In the genomic region with DNA sequence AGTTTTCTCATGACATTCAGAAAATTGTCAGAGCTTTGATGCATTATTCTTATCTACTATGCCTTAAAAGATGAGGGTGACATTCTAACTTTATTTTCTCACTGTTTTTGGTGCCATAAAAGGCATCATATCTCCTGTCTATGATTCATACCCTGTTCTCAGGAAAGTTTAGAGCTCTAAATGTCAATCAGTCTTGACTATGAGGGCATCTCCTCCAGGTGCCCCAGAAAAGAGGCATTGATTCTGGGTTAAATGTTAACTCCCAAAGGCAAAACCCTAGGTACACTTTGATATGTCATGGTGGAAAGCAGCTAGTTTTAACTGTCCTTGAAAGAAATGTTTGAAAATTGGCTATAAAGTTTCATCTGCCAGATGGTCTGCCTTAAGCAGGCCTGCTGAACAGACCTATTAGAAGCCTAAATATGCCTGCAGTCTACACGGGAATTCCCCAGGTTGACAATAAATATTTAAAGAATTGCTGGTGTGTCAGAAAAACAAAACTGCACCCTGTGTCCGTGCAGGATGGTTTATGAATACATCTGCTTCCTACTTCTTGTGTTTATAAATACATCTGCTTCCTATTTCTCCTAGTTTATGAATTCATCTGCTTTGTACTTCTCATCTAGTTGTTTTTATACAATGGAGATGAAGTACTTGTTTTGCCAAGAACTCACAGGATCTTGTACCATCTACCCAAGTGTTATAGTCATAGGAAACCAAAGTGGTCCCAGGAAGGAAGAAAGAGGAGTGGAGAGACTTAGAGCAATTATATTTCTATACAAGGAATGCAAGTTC, we compare ENCODE assay signal across 17 mouse cellular contexts.
DNase-seq lines count a peak whose midpoint lies in the region; ATAC-seq and TF ChIP-seq lines count a peak whose summit lies in the region.
"Had no signal": no experiment of that assay in that cellular context is flagged by ENCODE, and none has a peak within 500 bp of the region (broad histone marks: within the 10 kb centered on the region; RNA-seq: fewer than 3 reads in every experiment).

No protein-coding gene starts in this region.

- 12% methylated on average over 2 of the region's 2 CpGs for WGBS in intestine, embryonic 14.5 days
- 6% methylated on average over 2 of the region's 2 CpGs for WGBS in intestine, postnatal 0 days
- 31% methylated on average over 2 of the region's 2 CpGs for WGBS in lung, embryonic 16.5 days
- 18% methylated on average over 2 of the region's 2 CpGs for WGBS in lung, adult 2 months

- no peaks in the 10 kb centered on the region for H3K4me1 ChIP-seq in intestine, embryonic 14.5 days (replicated peaks; ENCODE audit: control insufficient read depth, insufficient read depth, low read length)
- no peaks in the 10 kb centered on the region for H3K4me1 ChIP-seq in intestine, postnatal 0 days (replicated peaks; ENCODE audit: control insufficient read depth, insufficient read depth, low read length)
- no peaks in the 10 kb centered on the region for H3K4me1 ChIP-seq in lung, embryonic 16.5 days (replicated peaks; ENCODE audit: control insufficient read depth, insufficient read depth, low read length)
- H3K4me1 ChIP-seq in lung, adult 2 months (ENCODE audit: control insufficient read depth, insufficient read depth, low read length), result no peaks in the 10 kb centered on the region
- H3K4me1 ChIP-seq: heart, embryonic 15.5 days; hindbrain, embryonic 13.5 days had no signal

- no peak overlapping the region for H3K4me3 ChIP-seq in intestine, embryonic 14.5 days (ENCODE audit: low read depth, low read length)
- H3K4me3 ChIP-seq in intestine, postnatal 0 days (ENCODE audit: low read depth, low read length), result no peak overlapping the region
- H3K4me3 ChIP-seq in lung, embryonic 16.5 days (ENCODE audit: low read length), result no peak overlapping the region
- no peak overlapping the region for H3K4me3 ChIP-seq in lung, adult 2 months (replicated peaks; ENCODE audit: extremely low read depth, low read depth, low read length)
- H3K4me3 ChIP-seq: heart, adult 2 months; heart, embryonic 15.5 days; hindbrain, embryonic 13.5 days had no signal

- ATAC-seq in intestine, embryonic 14.5 days (replicated peaks; ENCODE audit: low FRiP score, low TSS enrichment, low read depth), result peak; percentile 74
- ATAC-seq in intestine, postnatal 0 days, result no peak
- peak; percentile 52; the same call in 1 of the 2 replicates for ATAC-seq in lung, embryonic 16.5 days (ENCODE audit: low read depth)
- ATAC-seq: forebrain, embryonic 16.5 days had no signal

- no peak overlapping the region for H3K9ac ChIP-seq in intestine, embryonic 14.5 days (ENCODE audit: low read length)
- H3K9ac ChIP-seq in intestine, postnatal 0 days (ENCODE audit: low read depth, low read length), result no peak overlapping the region
- no peak overlapping the region for H3K9ac ChIP-seq in lung, embryonic 16.5 days (ENCODE audit: low read length)
- H3K9ac ChIP-seq: heart, embryonic 15.5 days; hindbrain, embryonic 13.5 days had no signal

- no peak overlapping the region for H3K4me2 ChIP-seq in intestine, embryonic 14.5 days (ENCODE audit: low read length)
- no peak overlapping the region for H3K4me2 ChIP-seq in intestine, postnatal 0 days (replicated peaks; ENCODE audit: low read depth)
- no peak overlapping the region for H3K4me2 ChIP-seq in lung, embryonic 16.5 days (ENCODE audit: low read depth, low read length)
- H3K4me2 ChIP-seq: heart, embryonic 11.5 days; heart, embryonic 15.5 days; hindbrain, embryonic 13.5 days had no signal

- TF ChIP-seq CTCF in intestine, postnatal 0 days (IDR thresholded peaks at IDR 0.05; ENCODE audit: low read depth), result no peak
- no peak for TF ChIP-seq CTCF in lung, adult 2 months (IDR thresholded peaks at IDR 0.05; ENCODE audit: insufficient read depth, low read length)

- H3K36me3 ChIP-seq in intestine, embryonic 14.5 days (ENCODE audit: control insufficient read depth, insufficient read depth, low read length), result no peaks in the 10 kb centered on the region
- H3K36me3 ChIP-seq in intestine, postnatal 0 days (ENCODE audit: control insufficient read depth, insufficient read depth), result no peaks in the 10 kb centered on the region
- no peaks in the 10 kb centered on the region for H3K36me3 ChIP-seq in lung, embryonic 16.5 days (ENCODE audit: control insufficient read depth, insufficient read depth, low read length)
- H3K36me3 ChIP-seq: heart, embryonic 15.5 days; hindbrain, embryonic 13.5 days had no signal

- no peaks in the 10 kb centered on the region for H3K27me3 ChIP-seq in intestine, embryonic 14.5 days (replicated peaks; ENCODE audit: control insufficient read depth, insufficient read depth, low read length)
- H3K27me3 ChIP-seq in intestine, postnatal 0 days (replicated peaks; ENCODE audit: control insufficient read depth, insufficient read depth, low read length), result no peaks in the 10 kb centered on the region
- H3K27me3 ChIP-seq in lung, embryonic 16.5 days (ENCODE audit: control insufficient read depth, insufficient read depth, low read depth, low read length), result no peaks in the 10 kb centered on the region
- H3K27me3 ChIP-seq: heart, embryonic 15.5 days; hindbrain, embryonic 13.5 days had no signal

- DNase-seq in intestine, embryonic 14.5 days (ENCODE audit: low spot score), result no peak
- no peak for DNase-seq in lung, adult 2 months
- DNase-seq in lung, postnatal 25 days (ENCODE audit: low spot score), result peak; percentile 7
- no peak for DNase-seq in adrenal gland, postnatal 4 days (ENCODE audit: low spot score in 2 of 2)
- DNase-seq in spleen, postnatal 36 days (ENCODE audit: low spot score in 2 of 2), result no peak
- DNase-seq: adrenal gland, postnatal 10 days; cerebellum, adult 18-20 months; cerebellum, adult 9-11 months; gastrocnemius, postnatal 14 days; heart, adult 2 months; heart, postnatal 14 days had no signal

- H3K27ac ChIP-seq in intestine, embryonic 14.5 days (ENCODE audit: low read depth), result no peak overlapping the region
- no peak overlapping the region for H3K27ac ChIP-seq in intestine, postnatal 0 days (ENCODE audit: low read depth, low read length)
- no peak overlapping the region for H3K27ac ChIP-seq in lung, embryonic 16.5 days (ENCODE audit: low read length)
- H3K27ac ChIP-seq: heart, adult 2 months; heart, embryonic 15.5 days; hindbrain, embryonic 13.5 days had no signal

- no peaks in the 10 kb centered on the region for H3K9me3 ChIP-seq in intestine, embryonic 14.5 days (ENCODE audit: control insufficient read depth, low read length)
- H3K9me3 ChIP-seq in intestine, postnatal 0 days (ENCODE audit: control insufficient read depth), result no peaks in the 10 kb centered on the region
- no peaks in the 10 kb centered on the region for H3K9me3 ChIP-seq in lung, embryonic 16.5 days (ENCODE audit: control insufficient read depth, low read length)
- H3K9me3 ChIP-seq: heart, embryonic 15.5 days; hindbrain, embryonic 13.5 days had no signal

- no peak for TF ChIP-seq POLR2A in lung, adult 2 months (IDR thresholded peaks at IDR 0.05; ENCODE audit: borderline replicate concordance, extremely low read depth, low read depth, low read length)
